Mouse (Mus musculus) stomach, embryonic 16.5 days (tissue): ENCODE measurements at regions not wholly inside any gene's neighbourhood (a gene's known extent, or its start where the extent isn't known, plus 50 kb on each side); places are given as distances from the start of the nearest gene placed in this dataset.

Source experiments
- ATAC-seq: fragments of 200-750 bp; cut with Nextera tagmentation; 2 replicates; pipeline ENCODE4 v1.8.0; 2017; ENCODE audit warnings: moderate number of reproducible peaks, moderate TSS enrichment; ENCODE audit not compliant: insufficient read depth, low FRiP score
- H3K27ac ChIP-seq: fragments of 300-500 bp; sonication (generic); 2 replicates; pipeline ENCODE4 v1.5.1; 2014; ENCODE audit warnings: low read length
- H3K27me3 ChIP-seq: fragments of 300-500 bp; sonication (generic); 2 replicates; pipeline ENCODE4 v1.6.1; 2014; ENCODE audit warnings: low read length, control low read depth, mixed read lengths; ENCODE audit not compliant: control insufficient read depth, insufficient read depth
- H3K36me3 ChIP-seq: fragments of 300-500 bp; sonication (generic); 2 replicates; pipeline ENCODE4 v1.6.1; 2014; ENCODE audit warnings: low read length; ENCODE audit not compliant: control insufficient read depth, insufficient read depth
- H3K4me1 ChIP-seq: fragments of 300-500 bp; sonication (generic); 2 replicates; pipeline ENCODE4 v1.6.1; 2014; ENCODE audit warnings: low read length, control low read depth, mixed read lengths; ENCODE audit not compliant: control insufficient read depth, insufficient read depth
- H3K4me2 ChIP-seq: fragments of 300-500 bp; sonication (generic); 2 replicates; pipeline ENCODE4 v1.6.1; 2014; ENCODE audit warnings: low read depth, low read length, mixed read lengths
- H3K4me3 ChIP-seq: fragments of 300-500 bp; sonication (generic); replicated peaks from 2 replicates; pipeline ENCODE4 v1.5.1; 2014; ENCODE audit warnings: mild to moderate bottlenecking, low read length
- H3K9ac ChIP-seq: fragments of 300-500 bp; sonication (generic); 2 replicates; pipeline ENCODE4 v1.6.1; 2014; ENCODE audit warnings: low read length
- H3K9me3 ChIP-seq: fragments of 300-500 bp; sonication (generic); replicated peaks from 2 replicates; pipeline ENCODE4 v1.6.1; 2016; ENCODE audit warnings: low read length, control low read depth; ENCODE audit not compliant: control insufficient read depth
- WGBS: fragments of 180-500 bp; shearing (Covaris S2); extraction: QIAGEN DNeasy Blood & Tissue Kit; methylation state at CpG from one replicate; pipeline ENCODE4 v1.1.7; 2014; 5-methylcytosine and 5-hydroxymethylcytosine counted together

DNA sequence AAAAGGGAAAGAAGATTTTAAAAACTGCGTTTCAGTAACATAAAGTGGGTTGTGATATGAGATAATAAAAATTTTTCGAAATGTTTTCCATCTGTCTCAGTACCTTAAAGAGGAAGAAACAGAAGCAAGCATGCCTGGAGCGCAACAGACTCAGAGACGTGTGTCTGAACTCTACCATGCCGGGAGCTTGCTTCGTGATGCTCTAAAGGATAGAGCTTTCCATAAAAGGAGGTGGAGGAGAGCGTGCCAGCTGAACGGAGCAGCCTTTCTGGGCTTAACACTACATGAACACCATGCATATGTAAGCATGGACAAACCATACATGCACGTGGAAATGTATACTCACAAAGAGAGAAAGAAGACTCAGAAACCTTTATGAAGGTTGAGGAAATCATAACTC is 387.5 kb upstream of the Slc7a11 start:
- Histone ChIP-seq H3K9ac (no peak overlapping the region), H3K27me3 (no peaks in the 10 kb centered on the region), H3K9me3 (no peaks in the 10 kb centered on the region), H3K36me3 (no peaks in the 10 kb centered on the region), H3K4me2 (no peak overlapping the region), H3K4me3 (no peak overlapping the region), H3K27ac (no peak overlapping the region), H3K4me1 (no peaks in the 10 kb centered on the region)
- 70% methylated on average over 9 of the region's 9 CpGs for WGBS
- no peak for ATAC-seq

DNA sequence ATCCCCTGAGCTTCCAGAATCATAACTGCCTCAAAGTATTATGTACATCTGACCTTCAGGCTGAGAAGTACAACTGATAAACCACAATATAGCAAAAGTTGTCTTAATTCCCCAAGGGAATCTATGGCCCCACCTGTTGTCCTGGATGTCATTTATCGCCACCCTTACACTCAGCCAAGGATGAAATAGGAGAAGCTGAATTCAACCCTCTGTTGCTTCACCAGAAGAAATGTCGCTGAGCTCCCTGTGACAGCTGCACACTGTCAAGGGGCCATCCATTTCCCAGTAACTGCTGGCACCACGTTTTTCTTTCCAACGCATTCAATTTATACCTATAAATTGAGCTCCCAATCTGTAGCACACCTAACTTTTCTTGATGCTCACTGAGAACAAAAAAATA is 382.0 kb upstream of the Noct start:
- H3K4me2 ChIP-seq: no peak overlapping the region
- H3K27ac ChIP-seq: no peak overlapping the region
- H3K9me3 ChIP-seq: no peaks in the 10 kb centered on the region
- no peak for ATAC-seq
- H3K36me3 ChIP-seq: no peaks in the 10 kb centered on the region
- no peak overlapping the region for H3K4me3 ChIP-seq
- no peaks in the 10 kb centered on the region for H3K4me1 ChIP-seq
- WGBS: 52% methylated on average over 4 of the region's 4 CpGs
- H3K27me3 ChIP-seq: no peaks in the 10 kb centered on the region
- H3K9ac ChIP-seq: no peak overlapping the region

- no peak overlapping the region for H3K27ac ChIP-seq
- no peak overlapping the region for H3K9ac ChIP-seq
- no peaks in the 10 kb centered on the region for H3K36me3 ChIP-seq
- ATAC-seq: no peak
- H3K4me3 ChIP-seq: no peak overlapping the region
- H3K9me3 ChIP-seq: no peaks in the 10 kb centered on the region
- WGBS: 68% methylated on average over 8 of the region's 8 CpGs
- no peak overlapping the region for H3K4me2 ChIP-seq
- H3K27me3 ChIP-seq: no peaks in the 10 kb centered on the region
- peaks cover 4% of the 10 kb centered on the region; the same call in 1 of the 2 replicates for H3K4me1 ChIP-seq
Observed at GRCm38 (mm10) chr3:50844835-50845301, 379.4 kb upstream of the Noct start.

- Histone ChIP-seq H3K27me3 (no peaks in the 10 kb centered on the region), H3K36me3 (no peaks in the 10 kb centered on the region), H3K9me3 (no peaks in the 10 kb centered on the region), H3K4me3 (no peak overlapping the region), H3K4me2 (no peak overlapping the region), H3K4me1 (peaks cover 4% of the 10 kb centered on the region; the same call in 1 of the 2 replicates), H3K27ac (no peak overlapping the region), H3K9ac (no peak overlapping the region)
- no peak for ATAC-seq
- WGBS: 75% methylated on average over 2 of the region's 2 CpGs
Observed at GRCm38 (mm10) chr3:50845311-50845710, 378.9 kb upstream of the Noct start.

- no peak overlapping the region for H3K9ac ChIP-seq
- H3K27me3 ChIP-seq: no peaks in the 10 kb centered on the region
- H3K27ac ChIP-seq: no peak overlapping the region
- no peak for ATAC-seq
- no peaks in the 10 kb centered on the region for H3K36me3 ChIP-seq
- H3K4me1 ChIP-seq: peaks cover 4% of the 10 kb centered on the region; the same call in 1 of the 2 replicates
- H3K4me2 ChIP-seq: no peak overlapping the region
- H3K9me3 ChIP-seq: no peaks in the 10 kb centered on the region
- no peak overlapping the region for H3K4me3 ChIP-seq
- 48% methylated on average over 3 of the region's 3 CpGs for WGBS
Observed at GRCm38 (mm10) chr3:50848528-50848927, 375.7 kb upstream of the Noct start.

- 80% methylated on average over 5 of the region's 5 CpGs for WGBS
- H3K9me3 ChIP-seq: no peaks in the 10 kb centered on the region
- no peak for ATAC-seq
Observed at GRCm38 (mm10) chr3:50851083-50851637, 373.1 kb upstream of the Noct start.

DNA sequence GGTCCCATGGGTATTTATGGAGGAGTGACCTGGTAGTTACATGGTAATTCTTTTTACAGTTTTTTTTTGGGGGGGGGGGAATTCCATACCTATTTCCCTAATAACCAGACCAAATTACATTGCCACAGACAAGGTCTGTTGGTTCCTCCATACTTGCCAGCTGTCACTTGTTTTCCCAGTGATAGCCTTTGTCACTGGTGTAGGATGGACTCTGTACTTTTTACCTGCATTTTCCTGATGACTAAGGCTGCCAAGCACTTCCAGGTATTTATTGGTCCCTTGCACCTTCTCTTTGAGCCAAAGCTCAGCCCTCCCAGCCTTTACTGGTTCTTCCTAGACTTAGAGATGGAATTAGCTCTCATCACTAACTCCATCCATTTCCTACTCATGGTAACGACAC is 357.1 kb upstream of the Noct start:
- Histone ChIP-seq H3K9me3 (no peaks in the 10 kb centered on the region), H3K9ac (no peak overlapping the region), H3K27me3 (no peaks in the 10 kb centered on the region), H3K27ac (no peak overlapping the region), H3K4me3 (no peak overlapping the region), H3K4me1 (no peaks in the 10 kb centered on the region), H3K36me3 (no peaks in the 10 kb centered on the region), H3K4me2 (no peak overlapping the region)
- WGBS: 94% methylated on average over 1 of the region's 1 CpGs
- no peak for ATAC-seq

More at GRCm38 (mm10) chr3:50851083-50851637, 373.1 kb upstream of the Noct start:
- Histone ChIP-seq H3K27ac (no peak overlapping the region), H3K27me3 (no peaks in the 10 kb centered on the region), H3K4me1 (peaks cover 4% of the 10 kb centered on the region; the same call in 1 of the 2 replicates), H3K4me2 (no peak overlapping the region), H3K36me3 (no peaks in the 10 kb centered on the region), H3K4me3 (no peak overlapping the region), H3K9ac (no peak overlapping the region)

DNA sequence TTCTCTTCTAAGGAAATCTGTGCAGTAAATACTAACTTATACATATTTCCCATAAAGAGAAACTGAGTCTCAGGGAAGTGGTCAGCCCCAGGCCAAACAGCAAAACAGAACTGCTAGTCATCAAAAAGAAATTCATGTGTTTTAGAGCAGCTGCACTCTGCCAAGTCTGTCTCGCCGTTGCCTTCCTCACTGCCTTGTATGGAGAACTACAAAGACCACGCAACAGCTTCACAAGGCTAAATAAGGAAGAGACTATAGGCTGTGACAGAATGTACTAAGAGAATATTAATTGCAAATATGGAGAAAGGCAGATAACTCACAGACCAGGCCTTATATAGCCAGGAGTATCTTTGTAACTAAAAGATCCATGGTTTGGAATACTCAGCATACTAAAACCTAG is 355.0 kb upstream of the Noct start:
- no peaks in the 10 kb centered on the region for H3K36me3 ChIP-seq
- no peak overlapping the region for H3K9ac ChIP-seq
- H3K4me1 ChIP-seq: no peaks in the 10 kb centered on the region
- 80% methylated on average over 3 of the region's 3 CpGs for WGBS
- H3K27ac ChIP-seq: no peak overlapping the region
- no peak overlapping the region for H3K4me3 ChIP-seq
- H3K4me2 ChIP-seq: no peak overlapping the region
- no peaks in the 10 kb centered on the region for H3K27me3 ChIP-seq
- peak; percentile 77; the same call in 1 of the 2 replicates for ATAC-seq
- H3K9me3 ChIP-seq: no peaks in the 10 kb centered on the region

DNA sequence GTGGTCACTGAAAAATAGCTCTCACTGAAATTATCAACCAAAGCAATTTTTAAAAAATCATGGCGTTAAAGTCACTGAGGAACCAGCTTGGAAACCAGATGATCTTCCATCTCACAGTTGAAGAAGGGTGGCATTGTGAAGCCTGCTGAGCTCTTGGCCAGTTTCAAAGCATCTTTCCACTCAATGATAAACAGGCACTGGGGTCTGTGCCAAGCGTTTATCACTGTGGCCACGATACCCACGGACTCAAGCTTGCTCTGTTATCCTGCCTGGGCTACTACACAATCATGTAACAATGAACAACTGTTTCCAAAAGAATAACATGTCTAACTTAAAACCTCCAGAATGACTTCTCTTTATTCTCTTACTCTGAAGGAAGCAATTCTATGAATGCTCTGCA is 345.2 kb upstream of the Noct start:
- Histone ChIP-seq H3K9me3 (no peaks in the 10 kb centered on the region), H3K27me3 (no peaks in the 10 kb centered on the region), H3K4me2 (no peak overlapping the region), H3K4me1 (no peaks in the 10 kb centered on the region), H3K36me3 (no peaks in the 10 kb centered on the region), H3K4me3 (no peak overlapping the region), H3K27ac (no peak overlapping the region), H3K9ac (no peak overlapping the region)
- WGBS: 78% methylated on average over 4 of the region's 4 CpGs
- ATAC-seq: no peak
